Mouse (Mus musculus) retina, embryonic 14.5 days (tissue): ENCODE results near the gene Selenot.

Experiments used
- DNase-seq: peaks from one replicate; pipeline ENCODE4 v3.0.0-alpha.2; 2015; ENCODE audit warnings: low spot score

The Selenot gene

GRCm38 (mm10) chr3:58636406-58637295 is 60.2 kb downstream of the Selenot start, which contains the start of gene Erich6:
Gene Erich6 (minus strand): TSS chr3:58637207.
- DNase-seq = peak; percentile 74
